Mouse (Mus musculus) C2C12 (cell line): ENCODE results near the gene Wdr66.

ENCODE experiments used
- CEBPB ChIP-seq: IDR thresholded peaks from one replicate; pipeline ENCODE4 v1.6.1; 2011; ENCODE audit warnings: low read depth, mild to moderate bottlenecking, control low read depth, moderate library complexity
- CTCF ChIP-seq: IDR thresholded peaks from one replicate; pipeline ENCODE4 v1.5.1; 2011; ENCODE audit not compliant: control insufficient read depth, insufficient read depth, insufficient read length
- MAX ChIP-seq: IDR thresholded peaks from one replicate; pipeline ENCODE4 v1.6.1; 2011; ENCODE audit warnings: mild to moderate bottlenecking, control low read depth
- MYOG ChIP-seq: IDR thresholded peaks from one replicate; pipeline ENCODE4 v1.6.1; 2011; ENCODE audit not compliant: control insufficient read depth, insufficient read length; ENCODE audit errors: extremely low read depth
- USF1 ChIP-seq: IDR thresholded peaks from one replicate; pipeline ENCODE4 v1.6.1; 2011; ENCODE audit warnings: low read depth, mild to moderate bottlenecking, control low read depth, moderate library complexity

GRCm38 (mm10) chr5:123277342-123277701 is 25.4 kb downstream of the Wdr66 start:
- TF ChIP-seq CTCF (no peak), CEBPB (no peak), MYOG (no peak), MAX (no peak), USF1 (no peak)
